Mouse (Mus musculus) cerebellum, adult 2 months (tissue): ENCODE measurements around the gene Pgpep1.

Source experiments
- CTCF ChIP-seq: fragments of 200-500 bp; IDR thresholded peaks from 2 replicates; pipeline ENCODE4 v1.5.1; 2011; ENCODE audit warnings: low read depth, mild to moderate bottlenecking, control low read depth, low read length, moderate library complexity, borderline replicate concordance; ENCODE audit not compliant: insufficient read depth
- POLR2A ChIP-seq: fragments of 200-500 bp; IDR thresholded peaks from 2 replicates; pipeline ENCODE4 v1.6.1; 2011; ENCODE audit warnings: low read length, control low read depth, borderline replicate concordance; ENCODE audit not compliant: insufficient read depth

GRCm38 (mm10) chr8:70604558-70604957, 55.6 kb downstream of the Pgpep1 start:
- TF ChIP-seq CTCF (no peak), POLR2A (no peak)
